Mouse (Mus musculus) central nervous system, embryonic 14 days (tissue): Measurements from ENCODE around the gene Zfp423. TPM values are rescaled to one million over a fixed set of nuclear protein-coding genes. Genes with fewer than 3 reads are reported as not detected.

Source experiments
- polyA plus RNA-seq: library from polyadenylated mRNA; depleted of rRNA; stranded (reverse); fragments of >200 nt; gene quantifications from 2 replicates; pipeline ENCODE4 v1.2.3, GENCODE M21; 2012; rRNA removed

The Zfp423 gene
- 45.0 and 55.5 TPM in 2 replicates for polyA plus RNA-seq

DNA sequence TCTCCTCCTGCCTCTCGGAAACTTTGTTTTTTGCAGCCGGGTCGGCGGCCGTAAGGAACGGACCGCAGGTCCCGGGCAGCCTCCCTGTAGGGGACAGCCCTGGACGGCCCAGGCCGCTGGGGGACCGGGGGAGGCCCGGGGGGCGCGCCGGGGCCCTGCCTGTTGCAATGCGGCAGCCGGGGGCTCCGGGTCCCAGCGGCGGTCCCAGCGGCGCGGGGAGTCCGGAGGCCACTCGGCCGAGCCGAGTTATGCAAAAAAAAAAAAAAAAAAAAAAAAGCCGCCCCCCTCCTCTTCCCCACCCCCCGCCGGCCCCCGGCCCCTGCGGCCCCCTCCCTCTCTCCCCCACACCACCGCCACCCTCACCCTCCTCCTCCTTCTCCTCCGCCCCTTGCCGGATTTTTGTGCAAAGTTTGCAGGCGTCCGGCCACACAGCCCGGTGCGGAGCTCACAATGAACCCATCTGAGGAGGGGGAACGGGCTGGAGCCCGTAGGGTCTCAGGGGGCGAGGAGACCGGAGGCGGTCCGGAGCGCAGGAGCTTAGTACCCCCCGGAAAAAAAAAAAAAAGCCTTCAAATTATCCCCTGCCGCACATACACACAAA is at the start of gene Zfp423:
TSS of gene Zfp423 (minus strand) at position 276 of the 601 bp plus-strand sequence.

Other genes starting within 250 kb of the Zfp423 start
- gene Cnep1r1, start 159.2 kb upstream of the Zfp423 start, polyA plus RNA-seq = 53.0 and 53.8 TPM in 2 replicates
- gene Heatr3, start 178.3 kb upstream of the Zfp423 start, polyA plus RNA-seq = 43.6 and 44.6 TPM in 2 replicates
- 28.5 and 29.7 TPM in 2 replicates for gene Tent4b, start 239.6 kb upstream of the Zfp423 start, polyA plus RNA-seq